ENCODE assay signal across 14 mouse cellular contexts in genomic region chr17:57070272-57070671, GRCm38 (mm10). TPM values are rescaled to one million over a fixed set of nuclear protein-coding genes. Genes with fewer than 3 reads are reported as not detected.
DNase-seq lines count a peak whose midpoint lies in the region; ATAC-seq and TF ChIP-seq lines count a peak whose summit lies in the region.
"Had no signal": no experiment of that assay in that cellular context is flagged by ENCODE, and none has a peak within 500 bp of the region (broad histone marks: within the 10 kb centered on the region; RNA-seq: fewer than 3 reads in every experiment).

No protein-coding gene starts in this region.

- H3K4me3 ChIP-seq in ES-Bruce4 (ENCODE audit: low read depth, low read length) = peak overlapping the region; percentile 69
- peak overlapping the region; percentile 9; the same call in 1 of the 2 replicates for H3K4me3 ChIP-seq in embryonic facial prominence, embryonic 13.5 days
- peak overlapping the region; percentile 9 for H3K4me3 ChIP-seq in hindbrain, embryonic 14.5 days (replicated peaks; ENCODE audit: low read length)
- H3K4me3 ChIP-seq in midbrain, postnatal 0 days (ENCODE audit: low read depth, low read length) = peak overlapping the region; percentile 12; the same call in 1 of the 2 replicates
- H3K4me3 ChIP-seq: embryonic facial prominence, embryonic 12.5 days; megakaryocyte, embryonic 14.5 days had no signal

- no peak for DNase-seq in hindbrain, embryonic 14.5 days (ENCODE audit: low spot score)
- DNase-seq in midbrain, postnatal 0 days (ENCODE audit: low spot score) = no peak
- DNase-seq in yolk sac, embryonic 10.5 days (ENCODE audit: low spot score) = no peak
- no peak for DNase-seq in thymus, postnatal 0 days (ENCODE audit: low spot score)

- no peaks in the 10 kb centered on the region for H3K9me3 ChIP-seq in ES-Bruce4 (replicated peaks; ENCODE audit: control insufficient read depth, insufficient read depth, low read length, poor library complexity, severe bottlenecking)
- no peaks in the 10 kb centered on the region for H3K9me3 ChIP-seq in embryonic facial prominence, embryonic 13.5 days
- no peaks in the 10 kb centered on the region for H3K9me3 ChIP-seq in hindbrain, embryonic 14.5 days (ENCODE audit: control insufficient read depth, low read length)
- H3K9me3 ChIP-seq in midbrain, postnatal 0 days (ENCODE audit: low read length) = no peaks in the 10 kb centered on the region
- H3K9me3 ChIP-seq: embryonic facial prominence, embryonic 12.5 days; G1E; megakaryocyte, embryonic 14.5 days had no signal

- no peak for TF ChIP-seq POLR2A in ES-Bruce4 (IDR thresholded peaks at IDR 0.05; ENCODE audit: insufficient read depth, low read length)

- H3K36me3 ChIP-seq in ES-Bruce4 (ENCODE audit: control insufficient read depth, insufficient read depth, low read length, poor library complexity, severe bottlenecking) = 0 out of 2 replicates have a peak, but pooled peaks cover 2% of the 10 kb centered on the region
- no peaks in the 10 kb centered on the region for H3K36me3 ChIP-seq in embryonic facial prominence, embryonic 13.5 days
- H3K36me3 ChIP-seq in hindbrain, embryonic 14.5 days (replicated peaks; ENCODE audit: control insufficient read depth, insufficient read depth) = no peaks in the 10 kb centered on the region
- no peaks in the 10 kb centered on the region for H3K36me3 ChIP-seq in midbrain, postnatal 0 days (ENCODE audit: insufficient read depth, low read length)
- H3K36me3 ChIP-seq: embryonic facial prominence, embryonic 12.5 days had no signal

- WGBS in embryonic facial prominence, embryonic 13.5 days = 11% methylated on average over 9 of the region's 9 CpGs
- WGBS in hindbrain, embryonic 14.5 days = 13% methylated on average over 9 of the region's 9 CpGs
- 11% methylated on average over 9 of the region's 9 CpGs for WGBS in midbrain, postnatal 0 days

- H3K9ac ChIP-seq in ES-Bruce4 (ENCODE audit: low read depth, poor library complexity, severe bottlenecking) = peak overlapping the region; percentile 57
- H3K9ac ChIP-seq in embryonic facial prominence, embryonic 13.5 days = no peak overlapping the region
- peak overlapping the region; percentile 6; the same call in 1 of the 2 replicates for H3K9ac ChIP-seq in hindbrain, embryonic 14.5 days
- H3K9ac ChIP-seq in midbrain, postnatal 0 days (replicated peaks; ENCODE audit: low read length, poor library complexity, severe bottlenecking) = no peak overlapping the region
- H3K9ac ChIP-seq: embryonic facial prominence, embryonic 12.5 days had no signal

- no peak for TF ChIP-seq EP300 in ES-Bruce4 (IDR thresholded peaks at IDR 0.05; ENCODE audit: insufficient read depth, low read depth, low read length)

- ATAC-seq in embryonic facial prominence, embryonic 13.5 days (ENCODE audit: insufficient number of reproducible peaks, insufficient read depth, low FRiP score, low TSS enrichment, low read depth) = no peak
- no peak for ATAC-seq in hindbrain, embryonic 14.5 days (ENCODE audit: low FRiP score)
- ATAC-seq in midbrain, postnatal 0 days (ENCODE audit: low FRiP score) = no peak
- no peak for ATAC-seq in megakaryocyte-erythroid progenitor cell, adult 5-6 weeks (replicated peaks; ENCODE audit: low FRiP score, low TSS enrichment, poor library complexity, severe bottlenecking)

- H3K27ac ChIP-seq in ES-Bruce4 (ENCODE audit: insufficient read depth, low read length) = peak overlapping the region; percentile 70
- H3K27ac ChIP-seq in embryonic facial prominence, embryonic 13.5 days = no peak overlapping the region
- H3K27ac ChIP-seq in hindbrain, embryonic 14.5 days = no peak overlapping the region
- no peak overlapping the region for H3K27ac ChIP-seq in midbrain, postnatal 0 days (ENCODE audit: low read depth, low read length)
- H3K27ac ChIP-seq: embryonic facial prominence, embryonic 12.5 days had no signal

- H3K4me2 ChIP-seq in embryonic facial prominence, embryonic 13.5 days = peak overlapping the region; percentile 14
- H3K4me2 ChIP-seq in hindbrain, embryonic 14.5 days (replicated peaks) = peak overlapping the region; percentile 37
- peak overlapping the region; percentile 16 for H3K4me2 ChIP-seq in midbrain, postnatal 0 days (ENCODE audit: low read depth, low read length, poor library complexity, severe bottlenecking)
- H3K4me2 ChIP-seq: embryonic facial prominence, embryonic 12.5 days had no signal

- no peak for TF ChIP-seq CTCF in ES-Bruce4 (IDR thresholded peaks at IDR 0.05; ENCODE audit: low read depth, low read length)
- TF ChIP-seq CTCF in midbrain, postnatal 0 days (IDR thresholded peaks at IDR 0.05) = no peak

- H3K4me1 ChIP-seq in ES-Bruce4 (ENCODE audit: control insufficient read depth, insufficient read depth, low read length) = peaks cover 16% of the 10 kb centered on the region
- H3K4me1 ChIP-seq in embryonic facial prominence, embryonic 13.5 days = no peaks in the 10 kb centered on the region
- H3K4me1 ChIP-seq in hindbrain, embryonic 14.5 days (replicated peaks; ENCODE audit: control insufficient read depth, insufficient read depth, low read length) = no peaks in the 10 kb centered on the region
- H3K4me1 ChIP-seq in midbrain, postnatal 0 days (ENCODE audit: insufficient read depth, low read length) = no peaks in the 10 kb centered on the region
- H3K4me1 ChIP-seq: embryonic facial prominence, embryonic 12.5 days had no signal

- no peaks in the 10 kb centered on the region for H3K27me3 ChIP-seq in ES-Bruce4 (ENCODE audit: control insufficient read depth, insufficient read depth, low read length, poor library complexity, severe bottlenecking)
- peaks cover 32% of the 10 kb centered on the region for H3K27me3 ChIP-seq in embryonic facial prominence, embryonic 13.5 days
- H3K27me3 ChIP-seq in hindbrain, embryonic 14.5 days (ENCODE audit: control insufficient read depth, insufficient read depth, low read length) = no peaks in the 10 kb centered on the region
- no peaks in the 10 kb centered on the region for H3K27me3 ChIP-seq in midbrain, postnatal 0 days (ENCODE audit: insufficient read depth, low read length)

RNA-seq across cellular contexts. Expression of gene Dennd1c, which starts 8.0 kb away (rescaled TPM):
- polyA plus RNA-seq in ES-Bruce4 (2011; ENCODE audit: insufficient read depth, insufficient read length, low read depth, missing spikeins) = 6.6 and 8.9 TPM in 2 replicates
- polyA plus RNA-seq in embryonic facial prominence, embryonic 13.5 days (2015; fragmentation: Nextera tagmentation; extraction: Ambion mirVana) = 1.6 and 2.4 TPM in 2 replicates
- polyA plus RNA-seq in hindbrain, embryonic 14.5 days (2014; fragmentation: Nextera tagmentation; extraction: Ambion mirVana) = 2.8 and 3.6 TPM in 2 replicates
- 0.27 and 1.0 TPM in 2 replicates for total RNA-seq in midbrain, postnatal 0 days (2014; rRNA removed)
- polyA plus RNA-seq in midbrain, postnatal 0 days (2015; fragmentation: Nextera tagmentation; extraction: Ambion mirVana) = 1.9 and 2.3 TPM in 2 replicates
- total RNA-seq in megakaryocyte-erythroid progenitor cell, adult 5-6 weeks (2014; fragmentation: Nextera tagmentation) = 20.4 and 33.4 TPM in 2 replicates
- total RNA-seq in megakaryocyte-erythroid progenitor cell, adult 5-6 weeks (2017) = 0.65 and 1.8 TPM in 2 replicates
- 49.8 and 65.1 TPM in 2 replicates for polyA plus RNA-seq in thymus, postnatal 0 days (2015; fragmentation: Nextera tagmentation; extraction: Ambion mirVana)

RNA-seq across cellular contexts. Expression of gene Slc25a23, which starts 10.6 kb away (rescaled TPM):
- polyA plus RNA-seq in ES-Bruce4 (2011; ENCODE audit: insufficient read depth, insufficient read length, low read depth, missing spikeins) = 24.2 and 24.5 TPM in 2 replicates
- 9.1 TPM in 2 replicates for polyA plus RNA-seq in embryonic facial prominence, embryonic 13.5 days (2015; fragmentation: Nextera tagmentation; extraction: Ambion mirVana)
- 40.6 and 46.8 TPM in 2 replicates for polyA plus RNA-seq in hindbrain, embryonic 14.5 days (2014; fragmentation: Nextera tagmentation; extraction: Ambion mirVana)
- total RNA-seq in midbrain, postnatal 0 days (2014; rRNA removed) = 109 and 146 TPM in 2 replicates
- 42.9 and 44.5 TPM in 2 replicates for polyA plus RNA-seq in midbrain, postnatal 0 days (2015; fragmentation: Nextera tagmentation; extraction: Ambion mirVana)
- 17.9 and 21.2 TPM in 2 replicates for total RNA-seq in megakaryocyte-erythroid progenitor cell, adult 5-6 weeks (2014; fragmentation: Nextera tagmentation)
- 3.0 and 6.2 TPM in 2 replicates for total RNA-seq in megakaryocyte-erythroid progenitor cell, adult 5-6 weeks (2017)
- polyA plus RNA-seq in thymus, postnatal 0 days (2015; fragmentation: Nextera tagmentation; extraction: Ambion mirVana) = 8.3 and 8.8 TPM in 2 replicates

RNA-seq across cellular contexts. Expression of gene Crb3, which starts 11.4 kb away (rescaled TPM):
- 53.5 and 57.7 TPM in 2 replicates for polyA plus RNA-seq in ES-Bruce4 (2011; ENCODE audit: insufficient read depth, insufficient read length, low read depth, missing spikeins)
- 7.3 and 7.9 TPM in 2 replicates for polyA plus RNA-seq in embryonic facial prominence, embryonic 13.5 days (2015; fragmentation: Nextera tagmentation; extraction: Ambion mirVana)
- 4.0 and 4.2 TPM in 2 replicates for polyA plus RNA-seq in hindbrain, embryonic 14.5 days (2014; fragmentation: Nextera tagmentation; extraction: Ambion mirVana)
- total RNA-seq in midbrain, postnatal 0 days (2014; rRNA removed) = 6.2 and 8.5 TPM in 2 replicates
- 3.5 and 5.1 TPM in 2 replicates for polyA plus RNA-seq in midbrain, postnatal 0 days (2015; fragmentation: Nextera tagmentation; extraction: Ambion mirVana)
- total RNA-seq in megakaryocyte-erythroid progenitor cell, adult 5-6 weeks (2014; fragmentation: Nextera tagmentation) = not detected in 2 replicates
- not detected in 2 replicates for total RNA-seq in megakaryocyte-erythroid progenitor cell, adult 5-6 weeks (2017)
- polyA plus RNA-seq in thymus, postnatal 0 days (2015; fragmentation: Nextera tagmentation; extraction: Ambion mirVana) = 1.6 and 2.7 TPM in 2 replicates

RNA-seq across cellular contexts. Expression of gene Tubb4a, which starts 17.3 kb away (rescaled TPM):
- 5.8 and 12.6 TPM in 2 replicates for polyA plus RNA-seq in ES-Bruce4 (2011; ENCODE audit: insufficient read depth, insufficient read length, low read depth, missing spikeins)
- 9.4 and 10.3 TPM in 2 replicates for polyA plus RNA-seq in embryonic facial prominence, embryonic 13.5 days (2015; fragmentation: Nextera tagmentation; extraction: Ambion mirVana)
- 312 and 331 TPM in 2 replicates for polyA plus RNA-seq in hindbrain, embryonic 14.5 days (2014; fragmentation: Nextera tagmentation; extraction: Ambion mirVana)
- total RNA-seq in midbrain, postnatal 0 days (2014; rRNA removed) = 186 and 206 TPM in 2 replicates
- polyA plus RNA-seq in midbrain, postnatal 0 days (2015; fragmentation: Nextera tagmentation; extraction: Ambion mirVana) = 408 and 417 TPM in 2 replicates
- total RNA-seq in megakaryocyte-erythroid progenitor cell, adult 5-6 weeks (2014; fragmentation: Nextera tagmentation) = not detected in 2 replicates
- total RNA-seq in megakaryocyte-erythroid progenitor cell, adult 5-6 weeks (2017) = 0.08 TPM in 1 of 2 replicates, not detected in the other
- 1.0 and 1.2 TPM in 2 replicates for polyA plus RNA-seq in thymus, postnatal 0 days (2015; fragmentation: Nextera tagmentation; extraction: Ambion mirVana)

RNA-seq across cellular contexts. Expression of gene Slc25a41, which starts 28.8 kb away (rescaled TPM):
- not detected in 2 replicates for polyA plus RNA-seq in ES-Bruce4 (2011; ENCODE audit: insufficient read depth, insufficient read length, low read depth, missing spikeins)
- polyA plus RNA-seq in embryonic facial prominence, embryonic 13.5 days (2015; fragmentation: Nextera tagmentation; extraction: Ambion mirVana) = not detected in 2 replicates
- not detected in 2 replicates for polyA plus RNA-seq in hindbrain, embryonic 14.5 days (2014; fragmentation: Nextera tagmentation; extraction: Ambion mirVana)
- total RNA-seq in midbrain, postnatal 0 days (2014; rRNA removed) = 0.85 TPM in 1 of 2 replicates, not detected in the other
- not detected in 2 replicates for polyA plus RNA-seq in midbrain, postnatal 0 days (2015; fragmentation: Nextera tagmentation; extraction: Ambion mirVana)
- not detected in 2 replicates for total RNA-seq in megakaryocyte-erythroid progenitor cell, adult 5-6 weeks (2014; fragmentation: Nextera tagmentation)
- total RNA-seq in megakaryocyte-erythroid progenitor cell, adult 5-6 weeks (2017) = 0.91 TPM in 1 of 2 replicates, not detected in the other
- polyA plus RNA-seq in thymus, postnatal 0 days (2015; fragmentation: Nextera tagmentation; extraction: Ambion mirVana) = 0.10 TPM in 1 of 2 replicates, not detected in the other
- total RNA-seq: G1E; gastrocnemius, adult 8-10 months had no signal
- polyA plus RNA-seq: G1E; heart, embryonic 16.5 days; large intestine, adult 2 months; limb, embryonic 11.5 days had no signal

Comparison
In these comparisons a context has a peak if more than half of its experiments do, and no peak if none do; other contexts are left out.
1. H3K4me3 ChIP-seq: peak in every context shown above with its lines; median percentile 69 in ES-Bruce4; 12 in midbrain, postnatal 0 days; 9 in embryonic facial prominence, embryonic 13.5 days; 9 in hindbrain, embryonic 14.5 days.
2. H3K9ac ChIP-seq: peak in ES-Bruce4 (single experiment) and hindbrain, embryonic 14.5 days (single experiment); none in embryonic facial prominence, embryonic 13.5 days (single experiment) and midbrain, postnatal 0 days (single experiment).
3. Peak in every context shown above with its lines, with median percentiles within 50 percentile points of each other: H3K4me2 ChIP-seq.